Mouse (Mus musculus) frontal cortex, adult 2 months (tissue): ENCODE data around the gene Gm3854. TPM values are rescaled to one million over a fixed set of nuclear protein-coding genes. Genes with fewer than 3 reads are reported as not detected.

ENCODE experiments used
- DNase-seq, 2 experiments: peaks; one replicate each; pipeline ENCODE4 v3.0.0; 2022; ENCODE audit warnings: low spot score in 1 of 2; ENCODE audit errors: extremely low spot score in 1 of 2
- polyA plus RNA-seq: library from polyadenylated mRNA; depleted of rRNA; stranded (reverse); fragments of >200 nt; gene quantifications from 2 replicates; pipeline ENCODE4 v1.2.3, GENCODE M21; 2012; rRNA removed

The Gm3854 gene
- polyA plus RNA-seq, 1 experiment = 5.0 TPM

DNA sequence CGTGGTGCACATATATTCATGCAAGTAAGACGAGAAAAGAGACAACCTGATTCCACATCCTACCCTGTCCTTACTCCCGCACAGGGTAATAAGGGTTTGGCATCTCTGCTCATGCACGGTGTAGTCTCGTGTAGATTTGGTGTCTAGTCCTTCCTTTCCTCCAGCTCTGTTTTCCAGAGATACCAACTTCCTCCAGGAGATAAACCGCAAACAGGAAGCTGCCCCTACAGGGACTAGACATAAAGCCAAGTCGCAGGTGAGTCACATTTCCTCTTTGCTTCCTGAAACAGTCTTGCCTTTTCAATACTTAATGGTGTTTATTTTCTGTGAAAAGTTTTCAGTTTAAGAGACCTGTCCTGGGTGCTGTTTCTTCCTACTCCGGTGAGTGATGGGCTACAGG, 40.5 kb downstream of the Gm3854 start:
- DNase-seq = no peak

DNA sequence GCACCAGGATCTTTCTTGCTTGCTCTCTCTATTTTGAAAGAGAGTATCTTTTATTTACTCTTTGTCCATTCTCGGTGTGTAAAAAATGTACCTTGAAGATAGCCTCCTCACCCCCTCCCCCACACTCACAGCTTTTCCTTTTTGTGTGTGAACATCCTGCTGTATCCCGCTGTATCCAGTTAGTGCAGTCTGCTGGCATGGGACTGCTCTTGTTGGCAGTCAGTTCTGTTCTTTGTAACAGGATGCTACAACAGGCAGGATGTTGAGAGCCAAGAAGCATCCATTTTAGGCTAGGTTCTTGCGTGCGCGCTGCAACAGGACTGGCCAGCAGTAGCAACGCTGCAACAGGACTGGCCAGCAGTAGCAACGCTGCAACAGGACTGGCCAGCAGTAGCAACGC, 43.4 kb downstream of the Gm3854 start:
- peak in 1 of 2 experiments; percentile 27 for DNase-seq

DNA sequence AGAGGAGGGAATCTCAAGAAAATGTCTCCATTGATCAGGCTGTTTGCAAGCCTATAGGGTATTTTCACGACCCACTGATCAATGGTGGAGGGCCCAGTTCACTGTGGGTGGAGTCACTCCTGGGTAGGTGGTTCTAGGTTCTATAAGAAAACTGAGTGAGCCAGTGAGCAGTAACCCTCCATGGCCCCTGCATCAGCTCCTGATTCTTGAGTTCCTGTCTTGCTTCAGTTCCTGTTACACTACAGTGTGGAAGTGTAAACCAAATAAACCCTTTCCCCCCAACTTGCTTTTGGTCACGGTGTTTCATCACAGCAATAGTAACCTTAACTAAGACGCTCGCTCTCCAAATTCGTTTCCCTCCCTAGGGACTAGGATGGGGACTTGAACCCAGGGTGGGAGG, 45.4 kb downstream of the Gm3854 start:
- no peak for DNase-seq

DNA sequence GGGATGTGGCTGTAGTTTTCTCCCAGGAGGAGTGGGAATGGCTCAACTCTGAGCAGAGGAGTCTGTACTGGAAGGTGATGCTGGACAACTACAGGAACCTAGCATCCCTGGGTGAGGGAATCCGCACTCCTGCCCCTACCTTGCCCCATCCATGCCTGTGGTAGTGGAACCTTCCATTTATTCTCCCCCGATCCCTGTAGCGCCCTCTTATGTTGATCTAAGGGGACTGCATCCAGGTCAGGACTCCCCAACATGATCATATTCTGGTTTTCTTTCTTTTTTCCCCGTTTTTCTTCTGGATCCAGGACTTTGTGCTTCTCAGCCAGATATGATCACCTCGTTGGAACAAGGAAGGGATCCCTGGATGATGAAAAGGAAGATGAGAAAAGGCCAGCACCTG, 45.9 kb downstream of the Gm3854 start:
- no peak for DNase-seq

DNA sequence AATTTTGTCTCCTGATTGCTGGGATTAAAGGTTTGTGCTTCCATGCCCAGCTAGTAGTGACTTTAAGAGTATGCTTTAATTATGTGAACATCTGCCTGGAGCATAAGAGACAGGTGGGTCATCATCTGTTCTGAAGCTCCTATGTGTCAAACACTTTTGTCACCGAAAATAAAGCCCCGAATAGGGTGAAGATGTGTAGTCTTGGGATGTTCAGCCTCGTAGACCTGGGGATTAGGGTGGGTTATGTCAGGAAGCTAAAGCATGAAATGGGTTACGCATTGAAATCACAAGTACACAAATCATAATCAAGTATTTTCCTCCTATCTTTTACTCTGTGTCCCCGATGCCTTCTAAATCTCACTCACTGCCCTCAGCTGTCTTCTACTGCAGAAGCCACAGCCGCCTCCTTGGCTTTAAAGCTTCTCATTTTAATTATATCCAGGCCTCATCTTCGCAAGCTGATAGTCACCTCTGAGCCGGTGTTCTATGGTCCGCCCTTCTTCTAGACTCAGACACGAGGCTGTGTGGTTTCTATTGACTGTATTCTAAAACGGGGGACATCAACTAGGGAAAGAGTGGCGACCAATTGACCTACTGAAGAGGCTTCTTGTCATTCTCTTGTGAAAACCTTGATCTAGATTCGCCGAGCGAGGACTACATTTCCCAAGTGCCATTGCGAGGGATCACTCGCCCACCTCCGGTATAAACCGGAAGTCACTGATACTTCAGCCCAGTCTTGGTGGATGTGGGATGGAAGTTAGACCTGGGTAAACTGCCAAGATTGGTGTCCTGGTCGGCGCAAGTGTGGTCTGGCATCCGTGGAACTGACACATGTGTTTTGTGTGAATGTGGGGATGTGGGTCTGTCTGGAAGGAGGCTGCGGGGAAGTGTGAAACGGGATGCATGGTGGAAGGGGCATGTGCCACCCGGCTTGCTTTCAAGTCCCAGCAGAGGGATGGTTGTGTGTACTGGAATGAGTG, 54.7 kb downstream of the Gm3854 start, which contains the start of gene Smim17:
TSS of gene Smim17 (plus strand) at position 720 of the 980 bp plus-strand sequence.
- DNase-seq = peak; percentile 63 to 82

Other genes with a start within 250 kb of the Gm3854 start
- 33.4 and 33.9 TPM in 2 replicates for gene Zfp787, start 187.8 kb upstream of the Gm3854 start, polyA plus RNA-seq
- gene Zfp444, start 171.5 kb upstream of the Gm3854 start, polyA plus RNA-seq = 49.2 and 50.3 TPM in 2 replicates
- not detected in 2 replicates for gene Galp, start 146.7 kb upstream of the Gm3854 start, polyA plus RNA-seq
- not detected in 2 replicates for gene Zscan5b, start 121.5 kb upstream of the Gm3854 start, polyA plus RNA-seq
- not detected in 2 replicates for gene Epp13, start 91.0 kb upstream of the Gm3854 start, polyA plus RNA-seq
- gene Zfp667, start 57.2 kb upstream of the Gm3854 start, polyA plus RNA-seq = 7.3 and 7.6 TPM in 2 replicates
- gene Zfp583, start 12.5 kb upstream of the Gm3854 start, polyA plus RNA-seq = 6.8 and 8.1 TPM in 2 replicates
- 2.6 and 3.3 TPM in 2 replicates for gene Zfp78, start 19.5 kb downstream of the Gm3854 start, polyA plus RNA-seq
- 9.7 and 13.7 TPM in 2 replicates for gene Zfp28, start 39.5 kb downstream of the Gm3854 start, polyA plus RNA-seq
- gene Smim17, start 55.0 kb downstream of the Gm3854 start, polyA plus RNA-seq = 7.0 and 8.9 TPM in 2 replicates
- 0.21 and 0.24 TPM in 2 replicates for gene Gm20715, start 66.5 kb downstream of the Gm3854 start, polyA plus RNA-seq
- gene Olfr1344, start 94.9 kb downstream of the Gm3854 start, polyA plus RNA-seq = 3.4 TPM in 2 replicates
- 0.02 TPM in 1 of 2 replicates, not detected in the other for gene Olfr1336, start 112.4 kb downstream of the Gm3854 start, polyA plus RNA-seq
- gene Olfr1346, start 123.3 kb downstream of the Gm3854 start, polyA plus RNA-seq = not detected in 2 replicates
- not detected in 2 replicates for gene Olfr5, start 143.2 kb downstream of the Gm3854 start, polyA plus RNA-seq
- gene Olfr1347, start 156.0 kb downstream of the Gm3854 start, polyA plus RNA-seq = not detected in 2 replicates
- not detected in 2 replicates for gene Olfr1348, start 165.0 kb downstream of the Gm3854 start, polyA plus RNA-seq
- gene Olfr1349, start 179.2 kb downstream of the Gm3854 start, polyA plus RNA-seq = 0.08 TPM in 1 of 2 replicates, not detected in the other
- gene Olfr1350, start 221.1 kb downstream of the Gm3854 start, polyA plus RNA-seq = not detected in 2 replicates